Mouse (Mus musculus): ENCODE results near the gene Piwil4.
A peak's percentile ranks its signal among the peaks of the same experiment; 100 is the strongest.

Piwil4 gene

GRCm38 (mm10) chr9:14740151-14740924, at the start of gene Piwil4:
Gene Piwil4 (minus strand): TSS chr9:14740733.
- no peak for DNase-seq

GRCm38 (mm10) chr9:14787356-14787755, 46.8 kb upstream of the Piwil4 start:
- no peak for DNase-seq

GRCm38 (mm10) chr9:14784039-14785002, 43.8 kb upstream of the Piwil4 start, which contains the start of the genes Mre11a and Ankrd49:
Gene Mre11a (plus strand): TSS chr9:14784654.
Gene Ankrd49 (minus strand): TSS chr9:14784856.
- DNase-seq = peak; percentile 97

- DNase-seq = no peak
Observed at GRCm38 (mm10) chr9:14778341-14778740, 37.8 kb upstream of the Piwil4 start.

DNA sequence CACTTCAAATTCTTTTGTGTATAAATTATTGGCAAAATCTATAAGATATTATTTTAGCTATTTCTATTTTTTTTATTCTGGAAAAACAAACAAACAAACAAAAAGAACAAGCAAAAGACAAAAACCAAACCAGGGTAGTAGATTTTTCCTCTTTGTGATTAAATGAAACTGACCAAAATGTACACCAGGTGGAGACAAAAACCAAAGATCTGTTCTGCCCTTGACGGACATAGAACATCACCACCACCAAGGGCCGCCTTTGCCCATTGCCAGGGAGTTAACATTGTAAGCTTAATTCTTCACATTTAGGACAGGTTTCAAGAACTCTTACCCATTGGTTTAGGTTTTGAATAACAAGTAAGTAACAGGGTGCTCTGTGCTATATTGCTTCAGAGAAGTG, 33.3 kb upstream of the Piwil4 start:
- peak; percentile 11 for DNase-seq

DNA sequence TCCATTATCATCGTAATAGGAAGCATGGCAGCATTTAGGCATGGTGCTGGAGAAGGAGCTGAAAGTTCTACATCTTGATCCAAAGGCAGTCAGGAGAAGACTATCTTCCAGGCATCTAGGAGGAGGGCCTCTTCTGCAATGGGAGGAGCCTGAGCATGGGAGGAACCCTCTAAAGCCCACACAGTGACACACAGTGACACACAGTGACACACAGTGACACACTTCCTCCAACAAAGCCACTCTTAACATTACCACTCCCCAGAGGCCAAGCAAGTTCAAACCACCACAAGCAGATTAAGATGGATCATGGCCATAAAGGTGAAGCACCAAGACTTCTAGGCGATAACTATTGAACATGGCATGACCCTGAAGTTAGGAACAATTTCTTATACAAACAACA, 31.5 kb upstream of the Piwil4 start:
- no peak for DNase-seq

- DNase-seq = peak; percentile 58
Observed at GRCm38 (mm10) chr9:14770803-14771471, 30.4 kb upstream of the Piwil4 start, which contains the start of gene 1700012B09Rik. Gene 1700012B09Rik (minus strand): TSS chr9:14771030.

GRCm38 (mm10) chr9:14769811-14770210, 29.3 kb upstream of the Piwil4 start:
- DNase-seq = no peak

DNA sequence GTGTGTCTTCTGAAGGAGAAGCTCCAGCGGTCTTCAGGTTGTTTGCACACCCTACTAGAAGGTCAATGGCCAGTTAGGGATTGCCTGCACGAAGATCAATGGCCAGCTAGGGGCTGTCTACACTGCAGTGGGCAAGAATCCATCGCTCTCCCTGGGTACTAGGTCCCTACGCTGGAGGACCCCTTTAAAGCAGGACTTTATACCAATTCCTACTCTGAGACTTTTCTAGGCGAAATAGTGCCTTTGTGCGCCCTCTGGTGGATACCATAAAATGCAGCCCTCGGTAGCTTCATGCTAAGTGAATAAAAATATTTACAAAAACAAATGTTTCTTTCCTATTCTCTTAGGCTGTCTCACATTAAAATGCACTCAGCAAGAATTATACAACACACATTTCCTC, 24.2 kb upstream of the Piwil4 start:
- peak; percentile 79 for DNase-seq

- no peak for DNase-seq
Observed at GRCm38 (mm10) chr9:14759261-14759660, 18.7 kb upstream of the Piwil4 start.

DNA sequence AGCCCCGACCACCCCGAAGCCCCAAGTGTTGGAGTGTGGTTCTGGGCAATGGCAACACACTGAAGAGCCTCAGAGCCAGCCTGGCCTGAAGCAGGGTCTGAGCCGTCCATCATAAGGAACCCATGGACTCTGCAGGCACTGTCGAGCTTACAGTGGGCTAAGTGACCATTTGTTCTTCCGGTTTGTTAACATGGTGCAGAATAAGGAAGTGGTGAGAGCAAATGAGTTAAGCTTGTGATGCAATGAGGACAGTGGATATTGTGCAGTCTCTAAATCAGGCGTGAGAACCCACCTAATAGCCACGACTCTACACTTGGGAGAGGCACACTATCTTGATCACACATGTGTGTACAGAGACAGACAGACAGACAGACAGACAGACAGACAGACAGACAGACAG, 18.1 kb upstream of the Piwil4 start:
- DNase-seq = no peak

DNA sequence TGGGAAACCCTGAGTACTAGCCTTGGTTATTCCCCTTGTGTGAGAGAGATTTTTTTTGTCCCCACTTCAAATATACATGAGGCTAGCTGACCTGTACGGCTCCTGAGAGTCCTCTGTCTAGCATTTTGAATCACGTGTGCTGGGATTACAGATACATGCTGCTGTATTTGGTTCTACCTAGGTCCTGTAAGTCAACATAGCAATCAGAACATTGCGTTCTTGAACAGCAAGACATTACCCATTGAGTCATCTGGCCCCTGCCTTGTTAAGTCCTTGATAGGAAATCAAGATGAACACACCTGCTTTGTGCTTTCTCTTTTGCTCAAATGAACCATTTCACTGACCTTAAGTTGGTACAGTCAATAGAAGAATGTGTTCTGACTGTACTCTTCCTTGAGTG, 13.9 kb upstream of the Piwil4 start:
- no peak for DNase-seq

DNA sequence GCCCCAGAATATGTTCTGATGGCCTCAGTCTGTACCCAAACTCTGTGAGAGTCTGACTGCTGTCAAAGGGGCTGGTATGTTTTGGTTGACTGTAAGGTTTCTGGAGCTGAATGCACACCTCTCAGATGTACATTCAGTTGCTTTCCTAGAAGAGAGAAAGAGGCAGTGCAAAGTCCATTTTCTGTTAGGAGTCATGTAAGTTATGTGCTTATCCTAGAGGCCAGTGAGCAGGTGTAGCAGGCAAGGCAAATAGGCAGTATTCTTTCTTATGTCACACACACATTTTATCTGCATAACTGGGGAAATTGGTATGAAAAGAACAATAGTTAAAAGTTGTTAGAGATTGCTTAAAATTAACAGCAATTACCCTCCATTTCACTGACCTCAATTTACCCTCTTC, 13.4 kb upstream of the Piwil4 start:
- DNase-seq = no peak

- DNase-seq = peak; percentile 77
Observed at GRCm38 (mm10) chr9:14752001-14752522, 11.5 kb upstream of the Piwil4 start, which contains the start of gene Fut4. Gene Fut4 (minus strand): TSS chr9:14752393.

GRCm38 (mm10) chr9:14751503-14752000, 11.0 kb upstream of the Piwil4 start:
- peak; percentile 52 for DNase-seq

DNA sequence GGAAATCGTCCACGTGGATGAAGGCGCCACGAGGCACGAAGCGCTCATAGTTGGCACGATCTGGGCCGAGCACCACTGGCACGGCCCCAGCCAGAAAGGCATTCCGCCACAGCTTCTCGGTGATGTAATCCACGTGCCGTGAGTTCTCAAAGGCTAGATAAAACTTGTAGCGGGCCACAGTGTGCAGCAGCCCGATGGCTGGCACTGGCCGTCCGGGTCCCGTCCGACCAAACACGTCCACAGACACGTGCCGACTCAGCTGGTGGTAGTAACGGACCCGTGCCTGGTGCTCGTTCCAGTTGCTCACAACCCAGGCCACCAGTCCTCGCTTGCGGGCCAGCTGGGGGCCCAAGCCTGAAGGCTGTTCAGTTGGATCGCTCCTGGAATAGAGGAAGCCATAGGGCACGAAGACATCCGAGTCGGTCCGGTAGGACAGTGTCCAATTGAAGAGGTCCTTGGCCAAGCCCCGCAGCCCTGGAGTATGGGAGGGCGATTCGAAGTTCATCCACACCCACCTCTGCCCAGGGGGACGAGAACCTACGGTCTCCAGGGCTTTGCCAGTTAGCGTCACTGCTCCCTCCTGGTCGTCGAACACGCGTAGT, 10.5 kb upstream of the Piwil4 start:
- no peak for DNase-seq

- no peak for DNase-seq
Observed at GRCm38 (mm10) chr9:14739498-14740150, 909 bp downstream of the Piwil4 start.

DNA sequence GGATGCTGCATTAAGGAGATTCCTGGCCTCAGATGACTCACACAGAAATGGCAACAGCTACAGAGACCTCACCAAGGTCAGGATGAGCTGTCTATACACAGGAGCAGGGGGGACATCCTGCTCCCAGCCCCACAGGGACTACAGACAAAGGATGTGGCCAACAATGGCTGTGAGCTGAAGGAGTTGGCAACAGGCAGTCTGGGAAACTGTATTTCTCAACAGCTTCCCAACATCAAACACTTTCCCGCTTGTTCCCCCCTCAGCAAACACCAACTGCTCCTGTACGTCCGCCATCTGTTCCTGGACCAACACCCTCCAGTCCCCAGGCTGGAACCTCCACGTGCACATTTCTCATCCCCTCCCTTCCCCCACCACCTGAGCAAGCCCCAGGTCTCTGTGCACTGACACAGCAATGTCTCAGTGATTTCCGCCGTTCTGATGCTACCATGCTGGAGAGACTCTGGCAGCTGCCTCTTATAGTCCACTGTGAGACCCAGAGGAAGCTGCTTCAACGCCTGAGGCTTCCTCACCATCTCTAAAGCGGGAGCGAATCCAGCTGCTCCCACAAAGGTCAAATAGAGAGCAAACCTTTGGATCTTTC, 9.5 kb downstream of the Piwil4 start:
- DNase-seq = peak; percentile 53

- DNase-seq = no peak
Observed at GRCm38 (mm10) chr9:14728365-14728764, 12.2 kb downstream of the Piwil4 start.

- no peak for DNase-seq
Observed at GRCm38 (mm10) chr9:14726629-14727028, 13.9 kb downstream of the Piwil4 start.

GRCm38 (mm10) chr9:14726005-14726404, 14.5 kb downstream of the Piwil4 start:
- no peak for DNase-seq

Measured in embryo, embryonic 11 days (tissue).